17 mouse cellular contexts compared by ENCODE assay signal in genomic region chrX:163766290-163766689, GRCm38 (mm10). TPM values are rescaled to one million over a fixed set of nuclear protein-coding genes. Genes with fewer than 3 reads are reported as not detected.
"Had no signal": no experiment of that assay in that cellular context is flagged by ENCODE, and none has a peak within 500 bp of the region (broad histone marks: within the 10 kb centered on the region; RNA-seq: fewer than 3 reads in every experiment).

No protein-coding gene starts in this region.

- H3K36me3 ChIP-seq: limb, embryonic 15.5 days; liver, embryonic 12.5 days; lung, embryonic 15.5 days; midbrain, embryonic 15.5 days; neural tube, embryonic 13.5 days had no signal

- H3K27ac ChIP-seq: left cerebral cortex, adult 2 months; limb, embryonic 15.5 days; liver, embryonic 12.5 days; lung, embryonic 15.5 days; midbrain, embryonic 15.5 days; neural tube, embryonic 13.5 days had no signal

- H3K9me3 ChIP-seq: limb, embryonic 15.5 days; liver, embryonic 12.5 days; lung, embryonic 15.5 days; midbrain, embryonic 15.5 days; neural tube, embryonic 13.5 days had no signal

- H3K9ac ChIP-seq: limb, embryonic 15.5 days; liver, embryonic 12.5 days; lung, embryonic 15.5 days; midbrain, embryonic 15.5 days; neural tube, embryonic 13.5 days had no signal

- DNase-seq: kidney, postnatal 14 days; retina, postnatal 1 day; right cerebral cortex, postnatal 4 days; spleen, adult 18-20 months; thymus, postnatal 36 days had no signal

- H3K4me3 ChIP-seq: left cerebral cortex, adult 2 months; limb, embryonic 15.5 days; liver, embryonic 12.5 days; lung, embryonic 15.5 days; midbrain, embryonic 15.5 days; neural tube, embryonic 13.5 days had no signal

- H3K4me1 ChIP-seq: limb, embryonic 15.5 days; liver, embryonic 12.5 days; lung, embryonic 15.5 days; midbrain, embryonic 15.5 days had no signal

- H3K4me2 ChIP-seq: limb, embryonic 15.5 days; liver, embryonic 12.5 days; lung, embryonic 15.5 days; midbrain, embryonic 11.5 days; midbrain, embryonic 15.5 days; neural tube, embryonic 13.5 days had no signal

- ATAC-seq: intestine, embryonic 16.5 days; liver, embryonic 12.5 days had no signal

RNA-seq across cellular contexts. Expression of gene Rnf138rt1, which starts 5.2 kb away (rescaled TPM):
- polyA plus RNA-seq: large intestine, adult 2 months; limb, embryonic 11.5 days; liver, embryonic 12.5 days; liver, embryonic 16.5 days; lung, embryonic 15.5 days; thymus, postnatal 0 days had no signal
